ENCODE assay signal across 8 mouse cellular contexts in genomic region chr9:107357651-107358050, GRCm38 (mm10). TPM values are rescaled to one million over a fixed set of nuclear protein-coding genes. Genes with fewer than 3 reads are reported as not detected.
DNase-seq lines count a peak whose midpoint lies in the region; ATAC-seq and TF ChIP-seq lines count a peak whose summit lies in the region.

No protein-coding gene starts in this region.

- no peaks in the 10 kb centered on the region for H3K36me3 ChIP-seq in lung, postnatal 0 days (ENCODE audit: insufficient read depth, low read length)

- peak; percentile 32; the same call in 1 of the 2 replicates for ATAC-seq in lung, postnatal 0 days

- H3K4me2 ChIP-seq in lung, postnatal 0 days (replicated peaks; ENCODE audit: low read depth, low read length): no peak overlapping the region

- no peak overlapping the region for H3K9ac ChIP-seq in lung, postnatal 0 days (replicated peaks; ENCODE audit: low read depth)

- WGBS in lung, postnatal 0 days: 21% methylated on average over 5 of the region's 5 CpGs

- H3K9me3 ChIP-seq in lung, postnatal 0 days (ENCODE audit: low read length): no peaks in the 10 kb centered on the region

- peak; percentile 83 to 84 for DNase-seq in B cell, adult 2 months
- DNase-seq in T-cell, adult 2 months (ENCODE audit: low spot score): peak; percentile 57
- DNase-seq in cerebellum, postnatal 14 days: peak; percentile 96 to 98
- peak; percentile 84 to 89 for DNase-seq in frontal cortex, postnatal 36 days (ENCODE audit: low spot score in 2 of 2)
- DNase-seq in layer of hippocampus, adult 18-20 months (ENCODE audit: low spot score in 2 of 2): peak; percentile 53 to 83
- DNase-seq in lung, postnatal 0 days (ENCODE audit: low spot score): peak; percentile 59
- peak; percentile 69 for DNase-seq in ovary, postnatal 36 days (ENCODE audit: low spot score)
- peak; percentile 66 for DNase-seq in thymus, postnatal 25 days

- H3K4me3 ChIP-seq in lung, postnatal 0 days (ENCODE audit: low read depth, low read length): no peak overlapping the region

- 0 out of 2 replicates have a peak, but pooled peaks cover 4% of the 10 kb centered on the region for H3K27me3 ChIP-seq in lung, postnatal 0 days (replicated peaks; ENCODE audit: insufficient read depth, low read length)

- H3K27ac ChIP-seq in lung, postnatal 0 days (ENCODE audit: low read length): no peak overlapping the region

- no peaks in the 10 kb centered on the region for H3K4me1 ChIP-seq in lung, postnatal 0 days (ENCODE audit: insufficient read depth, low read depth, low read length)

- TF ChIP-seq CTCF in lung, postnatal 0 days (IDR thresholded peaks at IDR 0.05): peak; percentile 96

- TF ChIP-seq EP300 in lung, postnatal 0 days (IDR thresholded peaks at IDR 0.05): no peak

RNA-seq across cellular contexts. Expression of gene 6430571L13Rik, which starts 17.2 kb away (rescaled TPM):
- 1 to 10 TPM; 2.5 to 3.2 TPM for total RNA-seq in layer of hippocampus, adult 18-20 months (2021)
- 0.23 and 0.36 TPM in 2 replicates for polyA plus RNA-seq in lung, postnatal 0 days (2015; fragmentation: Nextera tagmentation; extraction: Ambion mirVana)

RNA-seq across cellular contexts. Expression of gene Hemk1, which starts 19.5 kb away (rescaled TPM):
- total RNA-seq in layer of hippocampus, adult 18-20 months (2021): 10 to 100 TPM; 14.5 to 14.9 TPM
- polyA plus RNA-seq in lung, postnatal 0 days (2015; fragmentation: Nextera tagmentation; extraction: Ambion mirVana): 5.9 and 8.3 TPM in 2 replicates

RNA-seq across cellular contexts. Expression of gene Cacna2d2, which starts 41.8 kb away (rescaled TPM):
- total RNA-seq in layer of hippocampus, adult 18-20 months (2021): 10 to 100 TPM; 15.1 to 17.7 TPM
- polyA plus RNA-seq in lung, postnatal 0 days (2015; fragmentation: Nextera tagmentation; extraction: Ambion mirVana): 0.04 TPM in 1 of 2 replicates, not detected in the other
